ENCODE assay signal across 8 mouse cellular contexts in the genomic region with DNA sequence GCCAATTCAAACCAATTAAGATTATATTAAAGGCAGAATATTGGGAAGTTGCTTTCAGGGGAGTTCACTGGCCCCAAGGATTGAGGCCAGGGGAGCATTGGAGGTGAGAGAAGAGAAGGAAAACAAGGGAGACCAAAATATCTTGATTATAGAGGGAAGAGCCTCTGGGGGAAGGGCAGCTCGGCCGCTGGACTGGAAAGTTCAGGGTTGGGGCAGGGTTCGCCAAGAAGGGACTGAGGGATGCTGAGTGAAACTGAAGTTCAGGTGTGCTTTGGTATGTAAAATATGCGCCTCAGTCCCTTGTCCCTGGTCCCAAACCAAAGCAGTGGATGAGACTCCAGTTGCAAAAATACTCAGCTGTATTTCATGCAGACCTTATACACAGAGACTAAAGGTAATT. TPM values are rescaled to one million over a fixed set of nuclear protein-coding genes. Genes with fewer than 3 reads are reported as not detected.
DNase-seq lines count a peak whose midpoint lies in the region; ATAC-seq and TF ChIP-seq lines count a peak whose summit lies in the region.

No protein-coding gene starts in this region.

- no peak overlapping the region for H3K9ac ChIP-seq in limb, embryonic 14.5 days (ENCODE audit: low read depth, low read length, severe bottlenecking)

- H3K4me2 ChIP-seq in limb, embryonic 14.5 days (replicated peaks; ENCODE audit: low read depth, low read length, severe bottlenecking), result peak overlapping the region; percentile 85

- no peak overlapping the region for H3K27ac ChIP-seq in cerebellum, adult 2 months (ENCODE audit: insufficient read depth, low read length)
- H3K27ac ChIP-seq in testis, adult 2 months (ENCODE audit: control insufficient read depth, insufficient read depth, low read depth, low read length), result peak overlapping the region; percentile 39; the same call in 1 of the 2 replicates
- H3K27ac ChIP-seq in limb, embryonic 14.5 days (replicated peaks; ENCODE audit: low read depth, low read length), result no peak overlapping the region

- H3K36me3 ChIP-seq in testis, adult 2 months (ENCODE audit: control insufficient read depth, insufficient read depth, low read length), result no peaks in the 10 kb centered on the region
- no peaks in the 10 kb centered on the region for H3K36me3 ChIP-seq in limb, embryonic 14.5 days (ENCODE audit: control insufficient read depth, insufficient read depth, low read length)

- no peak for TF ChIP-seq CTCF in cerebellum, adult 2 months (IDR thresholded peaks at IDR 0.05; ENCODE audit: borderline replicate concordance, insufficient read depth, low read depth, low read length)
- TF ChIP-seq CTCF in testis, adult 2 months (IDR thresholded peaks at IDR 0.05; ENCODE audit: control insufficient read depth, insufficient read depth, insufficient replicate concordance, low read depth, low read length), result no peak

- no peak for TF ChIP-seq POLR2A in cerebellum, adult 2 months (IDR thresholded peaks at IDR 0.05; ENCODE audit: borderline replicate concordance, insufficient read depth, low read length)
- no peak for TF ChIP-seq POLR2A in testis, adult 2 months (IDR thresholded peaks at IDR 0.05; ENCODE audit: control insufficient read depth, low read depth, low read length)
- TF ChIP-seq POLR2A in limb, embryonic 14.5 days (IDR thresholded peaks at IDR 0.05; ENCODE audit: borderline replicate concordance, extremely low read depth, insufficient read depth, insufficient read length), result no peak

- DNase-seq in cerebellum, adult 11-12 months, result peak; percentile 12
- no peak for DNase-seq in cerebellum, adult 2 months
- DNase-seq in testis, postnatal 14 days (ENCODE audit: low spot score), result no peak
- DNase-seq in limb, embryonic 14.5 days (ENCODE audit: low spot score), result no peak
- no peak for DNase-seq in natural killer cell, adult 2 months (ENCODE audit: low spot score in 2 of 2)
- DNase-seq in embryo, embryonic 10.5 days (ENCODE audit: low spot score), result no peak
- DNase-seq in thymus, postnatal 14 days, result no peak

- H3K4me1 ChIP-seq in cerebellum, adult 2 months (ENCODE audit: control insufficient read depth, insufficient read depth, low read length), result no peaks in the 10 kb centered on the region
- H3K4me1 ChIP-seq in testis, adult 2 months (ENCODE audit: control insufficient read depth, insufficient read depth, low read length), result peaks cover 4% of the 10 kb centered on the region
- H3K4me1 ChIP-seq in limb, embryonic 14.5 days (ENCODE audit: control insufficient read depth, insufficient read depth, low read length), result no peaks in the 10 kb centered on the region

- no peaks in the 10 kb centered on the region for H3K9me3 ChIP-seq in limb, embryonic 14.5 days (ENCODE audit: control insufficient read depth, low read length)

- WGBS in cerebellum, adult 2 months, result 55% methylated on average over 4 of the region's 4 CpGs
- WGBS in limb, embryonic 14.5 days, result 56% methylated on average over 4 of the region's 4 CpGs

- no peaks in the 10 kb centered on the region for H3K27me3 ChIP-seq in cerebellum, adult 2 months (ENCODE audit: control insufficient read depth, insufficient read depth, low read length)
- H3K27me3 ChIP-seq in testis, adult 2 months (ENCODE audit: control insufficient read depth, insufficient read depth, low read length), result no peaks in the 10 kb centered on the region
- H3K27me3 ChIP-seq in limb, embryonic 14.5 days (ENCODE audit: control insufficient read depth, insufficient read depth, low read length), result no peaks in the 10 kb centered on the region

- no peak for ATAC-seq in limb, embryonic 14.5 days (ENCODE audit: low FRiP score, low read depth)

- H3K4me3 ChIP-seq in cerebellum, adult 2 months (replicated peaks; ENCODE audit: insufficient read depth, low read depth, low read length), result no peak overlapping the region
- H3K4me3 ChIP-seq in testis, adult 2 months (ENCODE audit: control insufficient read depth, low read depth, low read length), result peak overlapping the region; percentile 91
- H3K4me3 ChIP-seq in limb, embryonic 14.5 days (replicated peaks; ENCODE audit: low read length), result peak overlapping the region; percentile 93

RNA-seq across cellular contexts. Expression of a gene that starts 0.9 kb away (rescaled TPM):
- 14.5 and 16.4 TPM in 2 replicates for polyA plus RNA-seq in cerebellum, adult 2 months (2012; rRNA removed)
- polyA plus RNA-seq in testis, adult 2 months (2012; rRNA removed), result 29.1 and 31.7 TPM in 2 replicates
- polyA plus RNA-seq in limb, embryonic 14.5 days (2012; rRNA removed), result 10.5 and 11.6 TPM in 2 replicates
- 21.0 and 23.3 TPM in 2 replicates for polyA plus RNA-seq in limb, embryonic 14.5 days (2014; fragmentation: Nextera tagmentation; extraction: Ambion mirVana)
